Mouse (Mus musculus) kidney, embryonic 14.5 days (tissue): ENCODE measurements around the gene Plcl1. TPM values are rescaled to one million over a fixed set of nuclear protein-coding genes. Genes with fewer than 3 reads are reported as not detected.
A peak's percentile ranks its signal among the peaks of the same experiment; 100 is the strongest.

ENCODE experiments used
- ATAC-seq: fragments of 200-750 bp; cut with Nextera tagmentation; 2 replicates; pipeline ENCODE4 v1.8.0; 2017; ENCODE audit warnings: moderate number of reproducible peaks, mild to moderate bottlenecking, moderate TSS enrichment, moderate library complexity; ENCODE audit not compliant: low FRiP score, low TSS enrichment
- H3K27ac ChIP-seq: fragments of 300-500 bp; sonication (generic); 2 replicates; pipeline ENCODE4 v1.5.1; 2014; ENCODE audit warnings: low read depth, mild to moderate bottlenecking, low read length, moderate library complexity, mixed read lengths
- H3K27me3 ChIP-seq: fragments of 300-500 bp; sonication (generic); 2 replicates; pipeline ENCODE4 v1.6.1; 2014; ENCODE audit warnings: mild to moderate bottlenecking, low read length; ENCODE audit not compliant: control insufficient read depth, insufficient read depth
- H3K36me3 ChIP-seq: fragments of 300-500 bp; sonication (generic); 2 replicates; pipeline ENCODE4 v1.6.1; 2014; ENCODE audit warnings: low read length, mixed read lengths; ENCODE audit not compliant: control insufficient read depth, insufficient read depth
- H3K4me1 ChIP-seq: fragments of 300-500 bp; sonication (generic); 2 replicates; pipeline ENCODE4 v1.6.1; 2014; ENCODE audit warnings: low read length, mixed read lengths; ENCODE audit not compliant: control insufficient read depth, insufficient read depth
- H3K4me2 ChIP-seq: fragments of 300-500 bp; sonication (generic); replicated peaks from 2 replicates; pipeline ENCODE4 v1.6.1; 2014; ENCODE audit warnings: low read depth, mild to moderate bottlenecking, low read length
- H3K4me3 ChIP-seq: fragments of 300-500 bp; sonication (generic); 2 replicates; pipeline ENCODE4 v1.5.1; 2014; ENCODE audit warnings: mild to moderate bottlenecking, low read length
- H3K9ac ChIP-seq: fragments of 300-500 bp; sonication (generic); 2 replicates; pipeline ENCODE4 v1.6.1; 2014; ENCODE audit warnings: low read depth, mild to moderate bottlenecking, low read length, moderate library complexity
- H3K9me3 ChIP-seq: fragments of 300-500 bp; sonication (generic); 2 replicates; pipeline ENCODE4 v1.6.1; 2016; ENCODE audit warnings: low read length; ENCODE audit not compliant: control insufficient read depth
- WGBS: fragments of 180-500 bp; shearing (Covaris S2); extraction: QIAGEN DNeasy Blood & Tissue Kit; methylation state at CpG from one replicate; pipeline ENCODE4 v1.1.7; 2014; 5-methylcytosine and 5-hydroxymethylcytosine counted together
- polyA plus RNA-seq: library from polyadenylated mRNA; unstranded; fragments of >200 nt; fragmentation: Nextera tagmentation; extraction: Ambion mirVana; gene quantifications from 2 replicates; pipeline ENCODE4 v1.2.1, GENCODE M21; 2014

Gene Plcl1
- polyA plus RNA-seq, 1 experiment from 2014 or later: 5.7 TPM

GRCm38 (mm10) chr1:55559998-55560397, 154.3 kb downstream of the Plcl1 start:
- Histone ChIP-seq H3K4me3 (no peak overlapping the region), H3K27ac (no peak overlapping the region), H3K27me3 (no peaks in the 10 kb centered on the region), H3K4me2 (no peak overlapping the region), H3K36me3 (no peaks in the 10 kb centered on the region), H3K9me3 (no peaks in the 10 kb centered on the region), H3K4me1 (no peaks in the 10 kb centered on the region), H3K9ac (no peak overlapping the region)
- ATAC-seq: no peak
- 78% methylated on average over 9 of the region's 9 CpGs for WGBS

DNA sequence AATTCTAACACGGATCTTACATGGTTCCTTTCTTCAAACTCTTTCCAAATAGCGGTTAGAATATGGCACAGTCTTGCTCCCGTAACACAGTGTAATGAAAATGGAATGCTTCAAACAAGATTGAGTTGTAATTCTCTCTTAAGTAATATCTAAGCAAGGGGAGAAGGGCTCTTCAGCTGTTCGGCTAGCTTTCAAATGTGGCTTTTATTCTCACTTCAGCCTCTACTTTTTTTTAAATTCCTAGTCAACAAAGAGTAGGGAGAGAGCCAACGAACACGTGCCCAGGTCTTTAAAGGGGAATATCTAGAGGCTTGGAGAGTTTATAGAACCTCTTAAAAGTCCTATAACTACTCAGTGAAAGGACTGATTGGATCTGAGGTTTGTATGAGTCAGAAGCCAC, 160.2 kb downstream of the Plcl1 start:
- Histone ChIP-seq H3K4me1 (no peaks in the 10 kb centered on the region), H3K4me3 (no peak overlapping the region), H3K4me2 (no peak overlapping the region), H3K36me3 (no peaks in the 10 kb centered on the region), H3K9me3 (no peaks in the 10 kb centered on the region), H3K9ac (no peak overlapping the region), H3K27ac (no peak overlapping the region), H3K27me3 (no peaks in the 10 kb centered on the region)
- 85% methylated on average over 6 of the region's 6 CpGs for WGBS
- ATAC-seq: no peak

DNA sequence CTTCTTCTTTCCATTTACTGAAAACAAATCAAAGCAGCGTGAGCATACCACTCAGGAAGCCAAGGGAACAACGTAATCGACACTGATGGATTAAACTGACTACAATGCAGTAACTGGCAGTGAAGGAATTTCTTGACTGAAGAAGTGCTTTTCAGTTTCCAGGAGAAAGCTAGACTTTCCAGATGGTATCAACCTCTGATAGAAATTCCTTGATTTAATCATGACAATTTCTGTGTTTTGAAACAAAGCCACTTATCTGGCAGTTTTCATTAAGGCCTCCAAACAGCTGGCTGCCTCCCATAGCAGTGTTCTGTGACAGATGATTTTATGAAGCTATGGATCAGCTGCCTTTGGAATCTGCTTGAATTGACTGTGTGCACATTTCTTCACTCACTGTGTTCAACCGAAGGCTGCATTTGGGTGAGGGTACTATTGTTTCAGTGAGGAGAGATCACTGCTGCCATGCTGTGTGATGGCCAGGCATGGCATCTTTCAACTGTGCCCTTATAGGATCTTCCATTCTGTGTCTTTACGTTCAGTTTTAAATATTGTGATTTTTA, 162.2 kb downstream of the Plcl1 start:
- ATAC-seq: no peak
- H3K4me2 ChIP-seq: no peak overlapping the region
- H3K9me3 ChIP-seq: no peaks in the 10 kb centered on the region
- H3K4me1 ChIP-seq: no peaks in the 10 kb centered on the region
- H3K9ac ChIP-seq: no peak overlapping the region
- H3K27me3 ChIP-seq: no peaks in the 10 kb centered on the region
- 69% methylated on average over 5 of the region's 5 CpGs for WGBS
- H3K27ac ChIP-seq: no peak overlapping the region
- no peaks in the 10 kb centered on the region for H3K36me3 ChIP-seq
- H3K4me3 ChIP-seq: no peak overlapping the region

DNA sequence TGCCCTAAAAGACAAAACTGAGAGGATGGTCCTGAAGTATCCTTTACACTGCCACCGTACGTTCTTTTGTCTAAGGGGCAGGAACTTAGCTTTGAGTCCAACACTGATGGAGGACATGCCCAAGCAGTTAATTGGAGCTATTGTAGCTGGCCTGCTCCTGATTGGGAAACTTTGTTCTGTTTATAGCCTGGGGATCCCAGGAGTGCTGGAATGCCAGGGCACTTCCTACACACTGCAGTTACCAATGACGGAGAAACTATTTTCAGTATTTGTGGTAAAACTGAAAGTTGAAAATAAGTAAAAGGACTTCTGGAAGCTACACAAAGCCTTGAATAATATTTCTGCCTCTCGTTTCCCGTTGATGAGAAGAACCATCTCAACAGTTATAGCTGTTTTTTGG, 164.5 kb downstream of the Plcl1 start:
- H3K4me3 ChIP-seq: no peak overlapping the region
- 77% methylated on average over 5 of the region's 5 CpGs for WGBS
- no peaks in the 10 kb centered on the region for H3K4me1 ChIP-seq
- no peak overlapping the region for H3K27ac ChIP-seq
- H3K9ac ChIP-seq: no peak overlapping the region
- no peaks in the 10 kb centered on the region for H3K36me3 ChIP-seq
- no peaks in the 10 kb centered on the region for H3K9me3 ChIP-seq
- H3K27me3 ChIP-seq: no peaks in the 10 kb centered on the region
- ATAC-seq: no peak
- H3K4me2 ChIP-seq: no peak overlapping the region

- H3K27ac ChIP-seq: no peak overlapping the region
- no peak for ATAC-seq
- no peak overlapping the region for H3K4me2 ChIP-seq
- no peaks in the 10 kb centered on the region for H3K27me3 ChIP-seq
- 94% methylated on average over 4 of the region's 4 CpGs for WGBS
- no peaks in the 10 kb centered on the region for H3K36me3 ChIP-seq
- H3K4me3 ChIP-seq: no peak overlapping the region
- no peaks in the 10 kb centered on the region for H3K9me3 ChIP-seq
- H3K9ac ChIP-seq: no peak overlapping the region
- H3K4me1 ChIP-seq: 0 out of 2 replicates have a peak, but pooled peaks cover 4% of the 10 kb centered on the region
Measured at GRCm38 (mm10) chr1:55571399-55571798, 165.7 kb downstream of the Plcl1 start.

DNA sequence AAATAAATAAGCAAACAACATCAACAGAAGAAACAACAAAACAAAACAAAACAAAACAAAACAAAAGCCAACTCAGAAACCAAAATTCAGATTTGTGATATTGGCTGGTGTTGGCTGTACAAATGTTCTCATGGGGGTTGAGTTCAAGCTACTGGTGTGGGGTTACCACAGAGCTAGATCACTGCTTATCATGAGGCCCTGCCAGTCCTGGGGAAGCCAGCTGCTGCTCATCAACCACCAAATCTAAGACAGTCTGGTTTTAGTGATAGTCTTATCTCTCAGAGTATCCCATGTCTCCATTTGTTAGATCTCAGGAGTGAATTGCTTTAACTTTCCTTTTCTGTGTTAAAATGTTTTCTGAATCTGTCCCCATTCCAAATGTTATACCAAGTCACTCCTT, 166.5 kb downstream of the Plcl1 start:
- Histone ChIP-seq H3K4me2 (no peak overlapping the region), H3K36me3 (no peaks in the 10 kb centered on the region), H3K9ac (no peak overlapping the region), H3K9me3 (no peaks in the 10 kb centered on the region), H3K4me1 (0 out of 2 replicates have a peak, but pooled peaks cover 4% of the 10 kb centered on the region), H3K4me3 (no peak overlapping the region), H3K27ac (no peak overlapping the region), H3K27me3 (no peaks in the 10 kb centered on the region)
- ATAC-seq: no peak

DNA sequence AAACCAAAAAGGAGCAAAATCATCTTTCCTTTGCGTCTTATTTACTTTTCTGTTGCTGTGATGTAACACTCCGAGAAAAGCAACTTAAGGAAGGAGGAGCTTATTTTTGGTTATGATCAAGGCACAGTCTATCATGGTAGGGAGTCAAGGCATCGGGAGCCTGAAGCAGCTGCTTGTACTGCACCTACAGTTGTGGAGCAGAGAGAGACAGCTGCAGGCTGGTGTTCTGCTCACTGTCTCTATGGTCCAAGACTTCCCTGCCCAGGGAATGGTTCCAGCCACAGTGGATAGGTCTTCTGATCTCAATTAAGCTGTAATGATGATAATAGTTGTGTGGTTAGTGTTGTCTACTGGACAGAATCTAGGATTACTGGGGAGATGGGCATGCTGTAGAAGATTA, 166.9 kb downstream of the Plcl1 start:
- WGBS: 85% methylated on average over 3 of the region's 3 CpGs
- ATAC-seq: no peak
- H3K9me3 ChIP-seq: no peaks in the 10 kb centered on the region
- no peak overlapping the region for H3K4me3 ChIP-seq
- H3K9ac ChIP-seq: no peak overlapping the region
- H3K4me1 ChIP-seq: 0 out of 2 replicates have a peak, but pooled peaks cover 4% of the 10 kb centered on the region
- H3K27me3 ChIP-seq: no peaks in the 10 kb centered on the region
- H3K27ac ChIP-seq: no peak overlapping the region
- H3K4me2 ChIP-seq: no peak overlapping the region
- no peaks in the 10 kb centered on the region for H3K36me3 ChIP-seq

DNA sequence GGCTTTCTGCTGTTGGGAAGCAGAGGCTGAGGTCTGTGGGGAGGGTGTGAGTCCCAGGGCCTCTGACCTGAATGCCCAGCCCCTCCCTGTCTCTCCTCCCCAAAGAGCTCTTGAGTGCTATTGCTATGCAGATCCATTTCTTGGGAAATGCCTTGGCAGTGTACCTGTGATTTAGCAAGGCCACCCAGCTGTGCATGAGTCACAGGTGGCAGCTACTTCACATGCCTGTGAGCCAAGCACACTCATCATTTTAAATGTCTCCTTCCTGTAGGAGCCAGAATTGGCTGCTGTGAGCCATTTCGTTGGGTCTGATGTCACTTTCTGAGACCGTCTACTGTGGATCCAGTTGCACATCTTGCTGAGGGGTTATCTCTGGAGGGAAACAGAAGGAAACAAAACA, 170.2 kb downstream of the Plcl1 start:
- WGBS: 17% methylated on average over 2 of the region's 2 CpGs
- H3K36me3 ChIP-seq: no peaks in the 10 kb centered on the region
- H3K4me2 ChIP-seq: no peak overlapping the region
- peaks cover 11% of the 10 kb centered on the region; the same call in 1 of the 2 replicates for H3K4me1 ChIP-seq
- H3K4me3 ChIP-seq: no peak overlapping the region
- no peaks in the 10 kb centered on the region for H3K9me3 ChIP-seq
- H3K27me3 ChIP-seq: no peaks in the 10 kb centered on the region
- no peak for ATAC-seq
- no peak overlapping the region for H3K27ac ChIP-seq
- no peak overlapping the region for H3K9ac ChIP-seq

GRCm38 (mm10) chr1:55581752-55582151, 176.0 kb downstream of the Plcl1 start:
- H3K27ac ChIP-seq: no peak overlapping the region
- WGBS: 58% methylated on average over 2 of the region's 2 CpGs
- peak; percentile 43; the same call in 1 of the 2 replicates for ATAC-seq

More at GRCm38 (mm10) chr1:55581752-55582151, 176.0 kb downstream of the Plcl1 start:
- no peaks in the 10 kb centered on the region for H3K36me3 ChIP-seq
- H3K4me3 ChIP-seq: no peak overlapping the region
- H3K4me2 ChIP-seq: no peak overlapping the region
- H3K9me3 ChIP-seq: no peaks in the 10 kb centered on the region
- H3K27me3 ChIP-seq: no peaks in the 10 kb centered on the region
- H3K9ac ChIP-seq: no peak overlapping the region
- H3K4me1 ChIP-seq: peaks cover 6% of the 10 kb centered on the region; the same call in 1 of the 2 replicates
